Mouse (Mus musculus) kidney, postnatal 0 days (tissue): ENCODE data around the gene Creld2. TPM values are rescaled to one million over a fixed set of nuclear protein-coding genes. Genes with fewer than 3 reads are reported as not detected.

Experiments used
- ATAC-seq: fragments of 200-750 bp; cut with Nextera tagmentation; replicated peaks from 2 replicates; pipeline ENCODE4 v1.8.0; 2017; ENCODE audit warnings: low read depth, moderate number of reproducible peaks, moderate TSS enrichment, moderate library complexity; ENCODE audit not compliant: low FRiP score
- DNase-seq: peaks from one replicate; pipeline ENCODE4 v3.0.0-alpha.2; 2016; ENCODE audit warnings: low spot score
- H3K27ac ChIP-seq: fragments of 300-500 bp; sonication (generic); 2 replicates; pipeline ENCODE4 v1.5.1; 2014; ENCODE audit warnings: mild to moderate bottlenecking
- H3K27me3 ChIP-seq: fragments of 300-500 bp; sonication (generic); 2 replicates; pipeline ENCODE4 v1.6.1; 2014; ENCODE audit warnings: low read length, mixed read lengths; ENCODE audit not compliant: insufficient read depth
- H3K36me3 ChIP-seq: fragments of 300-500 bp; sonication (generic); 2 replicates; pipeline ENCODE4 v1.6.1; 2014; ENCODE audit warnings: low read length, mixed read lengths; ENCODE audit not compliant: insufficient read depth
- H3K4me1 ChIP-seq: fragments of 300-500 bp; sonication (generic); replicated peaks from 2 replicates; pipeline ENCODE4 v1.6.1; 2014; ENCODE audit warnings: antibody characterized with exemption, low read length, mixed read lengths; ENCODE audit not compliant: insufficient read depth
- H3K4me2 ChIP-seq: fragments of 300-500 bp; sonication (generic); 2 replicates; pipeline ENCODE4 v1.6.1; 2014; ENCODE audit warnings: mild to moderate bottlenecking, low read length, moderate library complexity, mixed read lengths
- H3K4me3 ChIP-seq: fragments of 300-500 bp; sonication (generic); replicated peaks from 2 replicates; pipeline ENCODE4 v1.5.1; 2014; ENCODE audit warnings: low read depth, low read length
- H3K9ac ChIP-seq: fragments of 300-500 bp; sonication (generic); 2 replicates; pipeline ENCODE4 v1.6.1; 2014; ENCODE audit warnings: low read depth, low read length
- H3K9me3 ChIP-seq: fragments of 300-500 bp; sonication (generic); replicated peaks from 2 replicates; pipeline ENCODE4 v1.6.1; 2016; ENCODE audit warnings: low read length, inconsistent platforms, mixed read lengths
- CTCF ChIP-seq: IDR thresholded peaks from 2 replicates; pipeline ENCODE4 v1.5.1; 2016; ENCODE audit warnings: antibody characterized with exemption, low read depth, mild to moderate bottlenecking, moderate library complexity
- WGBS: fragments of 180-500 bp; shearing (Covaris S2); extraction: QIAGEN DNeasy Blood & Tissue Kit; methylation state at CpG from one replicate; pipeline ENCODE4 v1.1.7; 2014; 5-methylcytosine and 5-hydroxymethylcytosine counted together
- polyA plus RNA-seq: library from polyadenylated mRNA; unstranded; fragments of >200 nt; fragmentation: Nextera tagmentation; extraction: Ambion mirVana; gene quantifications from 2 replicates; pipeline ENCODE4 v1.2.1, GENCODE M21; 2015

Gene Creld2
- polyA plus RNA-seq, 1 experiment from 2014 or later: 79.0 TPM

GRCm38 (mm10) chr15:88848661-88849060 lies 29.2 kb downstream of the Creld2 start:
- TF ChIP-seq CTCF: no peak
- Histone ChIP-seq H3K36me3 (no peaks in the 10 kb centered on the region), H3K4me1 (peaks cover 25% of the 10 kb centered on the region), H3K9me3 (no peaks in the 10 kb centered on the region), H3K27me3 (no peaks in the 10 kb centered on the region), H3K9ac (no peak overlapping the region), H3K27ac (no peak overlapping the region), H3K4me2 (no peak overlapping the region), H3K4me3 (no peak overlapping the region)
- no peak for ATAC-seq
- WGBS: 96% methylated on average over 1 of the region's 1 CpGs
- DNase-seq: no peak

GRCm38 (mm10) chr15:88849621-88850020 lies 30.2 kb downstream of the Creld2 start:
- 92% methylated on average over 2 of the region's 2 CpGs for WGBS

GRCm38 (mm10) chr15:88850146-88850826 lies 30.8 kb downstream of the Creld2 start:
- no peak for TF ChIP-seq CTCF
- Histone ChIP-seq H3K27me3 (no peaks in the 10 kb centered on the region), H3K4me1 (peaks cover 39% of the 10 kb centered on the region), H3K9ac (no peak overlapping the region), H3K9me3 (no peaks in the 10 kb centered on the region), H3K4me2 (no peak overlapping the region), H3K27ac (peak overlapping the region; percentile 88), H3K4me3 (no peak overlapping the region), H3K36me3 (no peaks in the 10 kb centered on the region)
- ATAC-seq (0 out of 2 replicates have a peak, but pooled peaks have one; percentile 15), DNase-seq (peak; percentile 29)
- WGBS: 51% methylated on average over 10 of the region's 10 CpGs

More at GRCm38 (mm10) chr15:88849621-88850020, 30.2 kb downstream of the Creld2 start:
- H3K4me3 ChIP-seq: no peak overlapping the region
- H3K9me3 ChIP-seq: no peaks in the 10 kb centered on the region
- DNase-seq (no peak), ATAC-seq (no peak)
- H3K27ac ChIP-seq: 0 out of 2 replicates have a peak overlapping the region, but pooled peaks have one; percentile 88
- H3K9ac ChIP-seq: no peak overlapping the region
- peaks cover 33% of the 10 kb centered on the region for H3K4me1 ChIP-seq
- no peak for TF ChIP-seq CTCF
- no peaks in the 10 kb centered on the region for H3K27me3 ChIP-seq
- no peak overlapping the region for H3K4me2 ChIP-seq
- no peaks in the 10 kb centered on the region for H3K36me3 ChIP-seq

GRCm38 (mm10) chr15:88851076-88851475 lies 31.6 kb downstream of the Creld2 start:
- WGBS: 40% methylated on average over 3 of the region's 3 CpGs
- H3K4me2 ChIP-seq: 0 out of 2 replicates have a peak overlapping the region, but pooled peaks have one; percentile 10
- no peaks in the 10 kb centered on the region for H3K27me3 ChIP-seq
- ATAC-seq: peak; percentile 34
- H3K4me3 ChIP-seq: no peak overlapping the region
- peaks cover 44% of the 10 kb centered on the region for H3K4me1 ChIP-seq
- no peak overlapping the region for H3K9ac ChIP-seq
- H3K9me3 ChIP-seq: no peaks in the 10 kb centered on the region
- H3K36me3 ChIP-seq: no peaks in the 10 kb centered on the region
- DNase-seq: peak; percentile 57
- peak overlapping the region; percentile 88 for H3K27ac ChIP-seq
- TF ChIP-seq CTCF: no peak

GRCm38 (mm10) chr15:88851507-88852149 lies 32.2 kb downstream of the Creld2 start:
- Histone ChIP-seq H3K4me1 (peaks cover 44% of the 10 kb centered on the region), H3K4me3 (no peak overlapping the region), H3K4me2 (0 out of 2 replicates have a peak overlapping the region, but pooled peaks have one; percentile 10), H3K9ac (no peak overlapping the region), H3K27me3 (no peaks in the 10 kb centered on the region), H3K27ac (peak overlapping the region; percentile 88), H3K36me3 (no peaks in the 10 kb centered on the region), H3K9me3 (no peaks in the 10 kb centered on the region)
- peak; percentile 31; the same call in 1 of the 2 replicates for TF ChIP-seq CTCF
- DNase-seq (peak; percentile 37), ATAC-seq (peak; percentile 76)
- WGBS: 50% methylated on average over 10 of the region's 10 CpGs

GRCm38 (mm10) chr15:88853106-88853505 lies 33.7 kb downstream of the Creld2 start:
- H3K9ac ChIP-seq: no peak overlapping the region
- H3K36me3 ChIP-seq: no peaks in the 10 kb centered on the region
- H3K4me1 ChIP-seq: peaks cover 44% of the 10 kb centered on the region
- whole genome bisulfite sequencing: 88% methylated on average over 9 of the region's 9 CpGs
- ATAC-seq (no peak), DNase-seq (no peak)
- no peaks in the 10 kb centered on the region for H3K9me3 ChIP-seq
- H3K27ac ChIP-seq: peak overlapping the region; percentile 82; the same call in 1 of the 2 replicates
- H3K27me3 ChIP-seq: no peaks in the 10 kb centered on the region
- TF ChIP-seq CTCF: no peak
- no peak overlapping the region for H3K4me3 ChIP-seq
- no peak overlapping the region for H3K4me2 ChIP-seq
